Mouse (Mus musculus): ENCODE results near the gene Prkca.
A peak's percentile ranks its signal among the peaks of the same experiment; 100 is the strongest.

Prkca gene

DNA sequence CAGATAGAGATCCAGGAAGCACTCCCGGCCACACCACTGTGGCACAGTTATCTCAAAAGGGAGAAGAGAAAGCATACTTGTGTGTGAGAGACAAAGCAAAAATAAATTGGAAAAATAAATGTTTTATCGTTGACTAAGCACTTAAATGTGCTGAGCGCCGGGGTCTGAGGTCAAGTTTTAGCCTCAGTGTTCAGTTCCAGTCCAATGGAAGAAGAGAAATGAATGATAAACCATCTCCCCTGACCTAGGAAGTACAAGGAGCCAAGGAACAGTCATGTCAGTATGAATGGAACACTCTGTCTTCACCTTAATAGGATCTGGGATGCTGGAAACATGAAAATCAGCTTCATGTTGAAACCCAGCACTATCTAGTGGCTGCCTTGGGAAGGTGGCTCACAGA is 113.6 kb downstream of the Prkca start:
- no peak for DNase-seq

GRCm38 (mm10) chr11:108229176-108229946 is 114.4 kb downstream of the Prkca start:
- no peak for DNase-seq

GRCm38 (mm10) chr11:108228497-108228896 is 115.2 kb downstream of the Prkca start:
- DNase-seq, result no peak

DNA sequence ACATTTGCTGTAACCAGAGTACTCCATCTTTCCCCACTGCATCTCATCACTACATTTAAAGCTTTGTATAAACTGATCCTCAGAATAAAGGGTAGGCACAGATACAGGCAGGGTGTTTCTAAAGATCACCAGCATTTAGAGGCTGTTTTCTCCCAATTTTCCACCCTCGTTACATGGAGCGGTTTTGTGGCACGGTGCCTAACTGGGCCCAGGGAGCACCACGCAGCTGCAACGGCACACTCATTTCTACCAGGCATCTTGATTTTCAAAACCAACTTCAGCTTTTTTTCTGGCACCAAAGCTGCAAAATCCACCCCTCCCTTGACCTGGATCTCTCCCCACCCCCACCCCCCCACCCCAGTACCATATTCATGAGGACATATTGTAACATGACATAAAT is 117.5 kb downstream of the Prkca start:
- DNase-seq, result peak; percentile 39 to 50

DNA sequence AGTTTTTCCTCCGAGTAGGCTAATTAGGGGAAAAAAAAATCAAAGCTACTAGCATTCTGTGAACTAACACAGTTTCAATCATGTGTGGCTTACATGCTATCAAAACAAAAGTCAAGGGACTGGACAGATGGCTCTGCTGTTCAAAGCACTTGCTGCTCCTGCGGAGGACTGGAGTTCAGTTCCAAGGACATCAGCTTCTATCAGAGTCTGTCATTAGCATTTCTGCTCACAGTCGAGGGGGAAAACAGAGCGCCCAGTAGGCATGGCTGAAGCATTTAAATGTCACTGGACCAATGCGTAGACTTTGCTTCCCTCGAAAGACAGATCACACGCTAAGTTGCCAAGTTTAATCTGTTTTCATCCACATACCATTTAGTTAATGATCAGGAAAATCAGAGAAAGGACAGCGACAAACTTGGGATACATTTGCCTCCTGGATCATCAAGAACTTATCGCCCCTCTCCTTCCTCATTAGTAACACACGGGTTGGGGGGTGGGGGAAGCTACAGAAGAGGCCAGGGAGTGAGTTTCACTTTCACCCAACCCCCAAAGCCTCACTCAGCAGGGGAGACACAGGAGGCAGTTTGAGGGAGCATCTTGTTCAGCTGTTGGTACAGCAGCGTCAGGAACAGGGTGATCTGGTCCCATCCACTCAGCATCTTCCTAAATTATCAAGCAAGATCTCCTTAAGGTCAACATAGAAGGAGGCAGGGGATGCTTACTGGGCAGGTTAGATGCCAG is 119.3 kb downstream of the Prkca start:
- peak; percentile 60 to 67 for DNase-seq

GRCm38 (mm10) chr11:108223613-108224232 is 120.0 kb downstream of the Prkca start:
- peak; percentile 52 to 77 for DNase-seq

DNA sequence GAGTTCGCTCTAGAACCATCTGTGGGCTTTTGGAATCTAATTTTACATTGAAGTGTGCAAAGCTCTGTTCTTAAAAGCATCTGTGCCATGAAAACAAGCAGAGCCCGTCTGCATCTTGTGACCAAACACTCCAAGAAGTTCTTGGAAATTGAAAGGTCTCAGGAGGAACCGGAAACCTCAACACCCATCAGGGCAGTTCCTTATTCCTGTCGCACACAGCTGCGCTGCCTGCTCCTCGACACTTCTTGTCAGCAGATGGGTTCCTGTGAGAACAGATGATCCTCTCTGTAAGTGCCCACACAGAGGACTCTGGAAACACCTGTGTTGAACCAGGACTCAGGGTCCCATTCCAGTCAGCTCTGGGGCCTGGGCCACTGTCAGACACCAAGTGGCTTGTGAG is 120.6 kb downstream of the Prkca start:
- DNase-seq, result peak; percentile 28 to 35

GRCm38 (mm10) chr11:108222616-108223015 is 121.1 kb downstream of the Prkca start:
- peak; percentile 31 to 53 for DNase-seq

GRCm38 (mm10) chr11:108222026-108222425 is 121.7 kb downstream of the Prkca start:
- peak; percentile 82 to 93 for DNase-seq

DNA sequence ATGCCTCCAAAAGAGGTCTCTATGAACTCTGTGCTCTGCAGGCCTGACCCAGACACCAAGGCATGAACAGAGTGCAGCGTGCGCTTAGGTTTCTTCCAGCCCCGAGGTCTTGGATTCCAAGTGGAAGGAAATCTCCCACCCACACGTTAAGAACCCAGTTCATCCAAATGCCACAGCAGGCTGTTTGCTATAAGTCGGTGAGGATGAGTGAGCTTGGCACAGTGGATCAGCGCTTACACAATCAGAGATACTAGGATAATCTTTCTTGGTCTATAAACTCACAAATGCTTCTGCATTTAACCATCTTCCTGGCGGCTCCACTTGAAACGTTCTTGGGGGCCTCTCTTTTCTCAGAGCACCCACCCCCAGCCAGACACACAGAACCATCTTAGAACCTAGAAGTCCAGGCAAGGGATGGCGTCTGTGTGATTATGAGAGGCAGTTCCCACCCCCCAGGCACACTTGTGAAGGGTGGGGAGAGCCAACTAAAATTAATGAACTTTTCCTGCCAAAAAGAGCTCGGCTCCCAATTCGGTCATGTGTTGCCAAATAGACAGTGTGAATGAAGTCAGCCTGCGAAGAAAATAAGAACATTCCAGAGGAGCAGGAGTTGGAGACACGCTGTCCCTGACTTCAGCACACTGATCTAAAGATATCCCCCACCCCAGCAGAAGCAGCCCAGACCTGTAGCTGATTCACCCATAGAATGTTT is 122.4 kb downstream of the Prkca start:
- DNase-seq, result peak; percentile 62 to 74

DNA sequence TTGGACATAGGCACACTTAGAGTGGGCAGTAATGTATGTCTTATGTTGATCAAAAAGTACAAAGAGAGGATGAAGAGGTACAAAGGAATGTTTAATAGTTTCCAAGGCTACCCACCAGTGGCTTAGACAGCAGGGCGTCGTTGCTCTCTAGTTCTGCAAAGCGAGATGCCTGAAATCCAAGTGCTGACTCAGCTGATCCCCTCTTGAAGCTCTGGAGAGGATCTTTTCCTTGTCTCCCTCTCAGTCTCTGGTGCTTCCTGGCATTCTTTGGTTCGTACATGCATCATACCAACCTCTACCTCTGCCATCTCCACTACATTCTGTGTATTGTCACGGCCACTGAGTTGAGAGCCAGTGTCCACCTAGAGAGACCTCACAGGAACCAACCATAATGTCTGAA is 123.1 kb downstream of the Prkca start:
- DNase-seq, result no peak

- DNase-seq, result no peak
Observed at GRCm38 (mm10) chr11:108217043-108217442, 126.7 kb downstream of the Prkca start.

- no peak for DNase-seq
Observed at GRCm38 (mm10) chr11:108216064-108216463, 127.7 kb downstream of the Prkca start.

- peak; percentile 30 to 47 for DNase-seq
Observed at GRCm38 (mm10) chr11:108215466-108215865, 128.3 kb downstream of the Prkca start.

DNA sequence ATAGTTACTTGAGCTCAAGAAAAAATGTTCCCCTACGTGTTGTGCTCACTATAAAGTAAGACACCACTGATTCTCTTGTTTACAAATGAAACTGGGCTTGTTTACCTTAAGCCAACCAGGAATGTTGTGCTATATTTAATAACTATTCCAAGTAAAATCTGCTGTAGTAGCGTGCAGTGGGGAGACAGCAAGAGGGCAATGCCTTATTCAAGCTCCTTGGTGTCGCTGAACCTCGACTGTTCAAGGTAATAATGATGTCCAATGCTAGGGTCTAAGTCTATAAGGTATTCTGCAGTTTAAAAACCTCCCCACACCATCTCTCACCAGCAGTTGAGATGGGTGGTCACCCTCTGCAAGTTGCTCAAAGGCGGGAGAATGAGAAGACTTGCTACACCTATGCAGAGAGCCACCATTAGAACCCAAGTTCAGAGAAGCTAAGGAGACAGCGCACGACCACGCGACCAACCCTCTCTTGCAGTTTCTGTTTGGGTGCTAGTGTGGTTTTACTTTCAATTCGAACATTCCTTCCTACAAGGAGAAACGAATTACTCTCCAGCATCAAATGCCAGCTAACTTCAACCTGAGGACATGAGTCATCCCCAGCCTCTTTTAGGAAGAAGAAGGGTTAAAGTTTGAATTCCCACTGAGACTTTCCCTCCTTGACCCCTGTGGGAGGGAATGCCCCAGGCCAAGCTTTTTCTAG is 129.1 kb downstream of the Prkca start:
- no peak for DNase-seq

DNA sequence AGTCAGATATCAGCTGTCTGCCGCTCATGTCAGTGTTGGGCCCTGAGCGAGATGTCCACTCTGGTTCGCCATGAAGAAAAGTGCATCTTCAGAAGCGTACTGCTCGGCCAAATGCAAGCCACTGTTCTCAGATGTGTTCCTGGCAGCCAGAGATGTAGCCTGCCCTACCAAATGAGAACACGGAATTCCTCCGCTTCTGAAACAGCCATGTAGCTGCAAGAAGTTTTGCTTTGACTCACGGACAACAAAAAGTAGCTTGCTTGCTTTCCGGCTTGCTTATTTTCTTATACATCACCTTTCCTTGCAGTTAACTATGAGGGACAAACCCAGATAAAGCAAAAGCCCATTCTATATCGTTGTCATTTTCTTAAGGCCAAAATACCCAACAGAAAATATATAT is 129.9 kb downstream of the Prkca start:
- DNase-seq, result no peak

GRCm38 (mm10) chr11:108212638-108213037 is 131.1 kb downstream of the Prkca start:
- DNase-seq, result peak in 1 of 2 experiments; percentile 18

DNA sequence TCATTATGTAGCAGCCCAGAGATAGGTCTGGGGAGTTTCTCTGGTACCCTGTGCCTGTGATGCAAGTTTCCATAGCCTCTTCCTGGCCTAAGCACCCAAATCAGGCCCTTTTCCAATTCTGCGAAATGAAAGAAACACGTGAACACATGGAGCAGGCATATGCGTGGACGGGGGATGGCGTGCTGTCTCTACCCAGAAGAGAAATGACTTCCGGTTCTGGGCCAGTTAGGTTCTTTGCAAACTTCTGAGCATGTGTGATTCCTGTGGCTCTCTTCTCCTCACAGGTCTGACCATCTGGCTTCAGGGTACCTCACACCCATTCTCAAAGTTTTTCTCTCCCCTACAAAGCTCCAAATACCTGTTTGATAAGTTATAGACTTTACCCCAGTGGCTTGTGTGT is 131.7 kb downstream of the Prkca start:
- DNase-seq, result no peak

DNA sequence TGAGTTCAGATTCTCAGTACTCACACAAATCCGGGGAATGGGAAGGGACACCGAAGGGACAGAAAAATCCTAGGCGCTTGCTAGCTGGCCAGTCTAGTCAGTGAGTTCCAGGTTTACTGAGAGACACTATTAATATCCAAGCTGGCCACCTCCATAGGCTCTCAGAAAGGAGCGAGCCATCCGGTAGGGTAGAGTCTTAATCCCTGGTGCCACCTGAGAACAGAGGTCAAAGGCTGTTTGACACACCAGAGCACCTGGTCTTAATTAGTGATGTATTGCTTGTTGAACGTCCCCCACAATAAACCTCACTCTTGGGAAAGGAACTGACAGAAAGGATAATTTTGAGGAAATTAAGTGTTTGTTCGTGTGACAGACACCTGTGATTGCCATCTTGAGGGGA is 133.0 kb downstream of the Prkca start:
- no peak for DNase-seq

- DNase-seq, result no peak
Observed at GRCm38 (mm10) chr11:108206602-108207001, 137.1 kb downstream of the Prkca start.

DNA sequence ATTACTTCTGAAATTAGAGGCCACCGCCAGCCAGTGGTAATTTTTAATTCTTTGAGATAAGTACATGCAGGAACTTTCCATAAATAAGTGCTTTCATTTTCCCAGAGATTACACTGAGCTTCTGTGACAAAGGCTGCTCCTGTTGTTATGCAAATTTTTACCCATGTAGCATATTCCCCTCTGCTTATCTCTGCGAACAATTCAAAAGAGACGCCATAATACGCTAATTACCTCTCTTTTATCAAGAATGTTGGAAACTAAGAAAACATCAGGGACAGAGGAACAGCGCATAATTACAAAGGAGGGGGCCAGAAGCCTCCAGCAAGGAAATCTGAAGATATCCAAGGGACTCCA is 138.9 kb downstream of the Prkca start:
- DNase-seq, result no peak

DNA sequence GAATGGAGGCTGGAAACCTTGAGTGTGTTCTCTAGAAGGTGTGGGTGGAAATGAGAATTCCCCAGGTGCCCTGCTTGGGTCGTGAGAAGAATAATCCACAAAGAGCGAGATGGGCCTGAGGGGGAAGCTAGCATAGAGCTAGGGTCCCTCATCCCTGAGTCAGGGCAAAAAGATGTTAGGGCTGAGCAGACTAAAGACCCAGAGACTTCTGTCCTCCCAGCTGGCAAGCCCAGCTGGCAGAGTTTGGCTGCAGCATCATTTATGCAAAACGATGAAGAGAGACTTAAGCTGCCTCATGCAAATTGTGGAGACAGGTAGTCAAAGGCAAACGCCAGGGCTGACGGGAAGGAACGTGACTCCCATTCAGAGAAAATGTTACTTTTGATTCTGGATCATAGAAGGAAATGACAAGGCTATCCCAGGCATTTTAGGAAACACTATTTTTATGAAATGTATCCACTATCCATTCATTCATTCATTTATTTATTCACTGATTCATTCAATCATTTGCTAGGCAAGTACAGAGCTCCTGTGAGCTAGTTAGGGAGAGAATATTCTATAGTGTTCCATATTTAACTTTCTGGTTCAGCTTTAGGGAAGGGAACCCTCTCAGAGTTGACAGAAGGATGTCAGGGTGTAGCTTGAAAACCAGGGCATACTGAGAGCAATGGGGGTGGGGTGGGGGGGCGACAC is 139.4 kb downstream of the Prkca start:
- DNase-seq, result peak in 1 of 2 experiments; percentile 40

Measured in cerebellum, postnatal 10 days (tissue).